Comparison of ENCODE assay signal across 9 mouse cellular contexts in the genomic region with DNA sequence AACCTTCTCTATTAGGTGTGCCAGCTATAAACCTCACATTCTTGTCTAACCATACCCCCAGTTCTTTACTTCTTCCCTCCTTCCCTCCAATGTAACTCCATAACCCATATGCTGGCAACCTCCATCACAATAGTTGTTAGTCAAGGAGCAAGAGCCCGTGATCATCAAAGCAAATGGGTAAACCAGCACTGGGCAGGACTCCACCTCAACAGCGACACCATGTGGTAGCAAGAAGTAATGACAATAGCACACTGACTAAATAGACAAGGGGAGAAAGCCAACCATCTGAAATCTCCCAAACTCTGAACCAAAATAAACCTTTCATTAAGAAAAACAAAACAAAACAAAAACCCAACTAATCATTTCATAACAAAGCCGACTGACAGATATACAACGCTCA.
DNase-seq lines count a peak whose midpoint lies in the region; ATAC-seq and TF ChIP-seq lines count a peak whose summit lies in the region.
"Had no signal": no experiment of that assay in that cellular context is flagged by ENCODE, and none has a peak within 500 bp of the region (broad histone marks: within the 10 kb centered on the region; RNA-seq: fewer than 3 reads in every experiment).

No protein-coding gene starts in this region.

- no peak overlapping the region for H3K27ac ChIP-seq in lung, embryonic 14.5 days (ENCODE audit: low read depth)
- H3K27ac ChIP-seq: macrophage had no signal

- 17% methylated on average over 4 of the region's 4 CpGs for whole genome bisulfite sequencing in lung, embryonic 14.5 days

- H3K4me2 ChIP-seq in lung, embryonic 14.5 days, result no peak overlapping the region

- no peak overlapping the region for H3K4me3 ChIP-seq in G1E (ENCODE audit: low read depth, low read length)
- H3K4me3 ChIP-seq in lung, embryonic 14.5 days (ENCODE audit: low read depth, low read length), result no peak overlapping the region

- TF ChIP-seq CTCF in G1E (IDR thresholded peaks at IDR 0.05; ENCODE audit: low read depth, low read length), result peak; percentile 84
- TF ChIP-seq CTCF in lung, embryonic 14.5 days (IDR thresholded peaks at IDR 0.05; ENCODE audit: low read depth), result peak; percentile 78

- no peak overlapping the region for H3K9ac ChIP-seq in lung, embryonic 14.5 days

- H3K36me3 ChIP-seq in G1E (replicated peaks), result no peaks in the 10 kb centered on the region
- H3K36me3 ChIP-seq in lung, embryonic 14.5 days (ENCODE audit: insufficient read depth), result no peaks in the 10 kb centered on the region

- ATAC-seq in G1E (ENCODE audit: extremely low read depth, insufficient number of reproducible peaks, low FRiP score, poor library complexity, severe bottlenecking), result no peak
- ATAC-seq in lung, embryonic 14.5 days (ENCODE audit: insufficient read depth), result 0 out of 2 replicates have a peak, but pooled peaks have one; percentile 35
- no peak for ATAC-seq in monocyte, adult 5-6 weeks (replicated peaks; ENCODE audit: insufficient number of reproducible peaks, low FRiP score, low TSS enrichment, poor library complexity, severe bottlenecking)

- peak; percentile 14 for DNase-seq in kidney, adult 9 months
- no peak for DNase-seq in kidney, adult 11 months
- peak; percentile 61 for DNase-seq in B cell, adult 2 months
- peak; percentile 16 for DNase-seq in G1E (ENCODE audit: low spot score)
- DNase-seq in embryo, embryonic 9.5 days (ENCODE audit: extremely low spot score), result peak; percentile 62
- DNase-seq in lung, embryonic 14.5 days, result peak; percentile 54
- peak; percentile 39 for DNase-seq in thymus, postnatal 4 days

- H3K27me3 ChIP-seq in G1E (ENCODE audit: insufficient read depth, low read length), result peaks cover 27% of the 10 kb centered on the region
- no peaks in the 10 kb centered on the region for H3K27me3 ChIP-seq in lung, embryonic 14.5 days (ENCODE audit: insufficient read depth, low read length)

- no peaks in the 10 kb centered on the region for H3K9me3 ChIP-seq in G1E (replicated peaks)
- no peaks in the 10 kb centered on the region for H3K9me3 ChIP-seq in lung, embryonic 14.5 days (ENCODE audit: low read depth, low read length)

- H3K4me1 ChIP-seq in G1E (ENCODE audit: insufficient read depth, low read depth, low read length), result no peaks in the 10 kb centered on the region
- H3K4me1 ChIP-seq in lung, embryonic 14.5 days (ENCODE audit: insufficient read depth), result no peaks in the 10 kb centered on the region
